Mouse (Mus musculus) embryo, embryonic 10.5 days (tissue): ENCODE measurements around the gene Gbp2b.
"Not testable (repeated sequence)": the region's sequence is repeated elsewhere in the genome, so short reads cannot be mapped to it uniquely, and the experiment has no call there.

ENCODE experiments used
- DNase-seq: peaks from one replicate; pipeline ENCODE4 v3.0.0-alpha.2; 2015; ENCODE audit warnings: low spot score

Gbp2b gene

DNA sequence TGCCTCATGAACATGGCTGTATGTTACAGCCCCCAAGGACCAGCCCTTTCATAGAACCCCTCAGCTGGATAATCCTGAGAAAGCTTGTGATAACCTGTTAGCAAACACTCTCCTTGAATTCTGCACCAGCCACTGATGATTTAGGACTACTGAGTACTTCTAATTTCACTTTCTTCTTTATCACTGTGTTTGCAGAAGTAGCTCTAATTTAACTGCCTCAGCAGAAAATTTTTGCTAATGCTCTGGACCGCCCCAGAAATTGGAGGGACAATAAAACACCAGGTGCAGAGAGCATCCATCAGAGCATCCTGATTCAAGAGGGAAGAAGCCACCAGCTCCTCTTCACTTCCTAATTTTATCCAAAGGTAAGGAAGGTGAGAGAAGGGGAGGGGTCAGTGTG is at the start of gene Gbp2b:
TSS of gene Gbp2b (plus strand) at position 301 of the 400 bp plus-strand sequence.
- no peak for DNase-seq

DNA sequence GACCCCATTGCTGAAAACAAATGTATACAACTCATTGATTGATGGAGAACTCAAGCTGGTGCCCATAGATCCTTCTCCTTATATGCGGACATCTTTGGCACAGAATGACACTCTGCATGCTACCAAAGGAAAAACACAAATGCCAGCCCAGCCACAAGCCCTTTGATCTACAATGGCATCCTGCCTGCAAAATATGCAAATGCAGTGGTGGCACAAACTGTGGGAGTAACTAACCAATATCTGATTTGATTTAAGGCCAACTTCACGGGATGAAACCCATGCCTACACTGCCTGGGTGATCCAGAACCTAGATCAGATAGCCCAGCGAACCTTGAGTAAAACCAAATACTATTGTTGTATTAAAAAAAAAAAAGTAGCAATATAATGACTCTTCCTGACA is 48.0 kb upstream of the Gbp2b start:
- DNase-seq: no peak

DNA sequence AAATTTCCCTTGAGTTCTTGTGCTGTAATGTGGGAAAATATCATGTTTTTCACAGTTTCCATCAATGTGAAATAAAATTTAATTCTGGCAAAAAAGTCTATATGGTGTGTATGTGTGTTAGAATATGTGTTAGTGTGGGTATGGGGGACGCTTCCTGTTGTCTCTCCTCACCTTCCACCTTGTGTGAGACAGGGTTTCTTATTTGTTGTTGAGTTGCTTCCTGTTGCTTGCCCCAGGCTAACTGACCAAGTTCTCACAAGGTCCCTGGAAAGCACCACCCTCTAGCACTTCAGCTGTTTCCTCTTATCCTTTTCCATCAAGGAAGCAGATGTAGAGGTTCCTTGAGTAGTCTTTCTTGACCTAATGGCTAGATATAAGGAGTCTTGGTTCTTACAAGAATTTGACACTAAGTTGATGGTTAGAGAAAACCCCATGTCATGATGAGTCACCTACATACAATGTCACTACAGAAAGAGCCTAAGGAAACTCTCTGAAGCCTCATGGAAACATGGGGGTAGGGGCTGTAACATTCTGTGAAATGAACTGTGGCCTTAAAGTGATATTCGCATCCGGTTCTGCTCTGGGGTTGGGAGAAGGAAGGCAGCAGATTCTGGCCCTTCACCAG is 44.5 kb upstream of the Gbp2b start:
- no peak for DNase-seq

DNA sequence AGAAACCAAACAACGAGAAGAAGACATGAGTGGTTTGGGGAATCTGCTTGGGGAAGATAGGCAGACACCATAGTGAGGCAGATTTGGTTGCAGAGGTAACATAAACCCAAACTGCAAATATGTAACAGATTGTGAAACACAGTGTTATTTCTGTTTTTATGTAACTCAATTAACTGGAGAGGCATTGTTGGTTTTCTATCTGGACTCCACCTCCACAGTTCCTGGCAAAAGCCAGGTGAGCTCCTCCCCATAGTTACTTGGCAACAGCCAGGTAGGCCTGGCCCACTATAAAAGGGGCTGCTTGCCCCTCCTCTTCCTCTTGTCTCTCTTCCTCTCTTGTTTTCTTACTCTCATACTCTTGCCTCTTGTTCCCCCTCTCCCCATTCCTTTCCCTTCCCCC is 40.0 kb upstream of the Gbp2b start:
- DNase-seq: no peak

DNA sequence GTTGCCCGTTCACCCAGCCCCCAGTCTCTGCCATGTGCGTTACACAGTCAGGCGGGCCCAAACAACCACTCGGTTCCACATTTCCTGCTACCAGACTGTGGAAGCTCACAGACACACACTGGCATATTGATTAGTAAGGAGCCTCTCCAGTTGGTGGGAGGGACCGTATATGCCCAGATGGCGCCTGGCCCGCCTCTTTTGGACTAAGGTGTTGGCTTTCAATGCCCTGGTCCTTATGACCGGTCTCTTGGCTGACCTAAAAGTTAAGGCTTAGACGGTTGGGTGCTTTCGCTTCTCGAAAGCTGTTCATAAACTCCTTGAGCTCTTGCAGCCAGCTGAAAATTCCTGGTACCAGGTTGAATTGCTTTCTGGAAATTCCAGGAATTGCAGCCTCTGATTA is 39.0 kb upstream of the Gbp2b start:
- no peak for DNase-seq

DNA sequence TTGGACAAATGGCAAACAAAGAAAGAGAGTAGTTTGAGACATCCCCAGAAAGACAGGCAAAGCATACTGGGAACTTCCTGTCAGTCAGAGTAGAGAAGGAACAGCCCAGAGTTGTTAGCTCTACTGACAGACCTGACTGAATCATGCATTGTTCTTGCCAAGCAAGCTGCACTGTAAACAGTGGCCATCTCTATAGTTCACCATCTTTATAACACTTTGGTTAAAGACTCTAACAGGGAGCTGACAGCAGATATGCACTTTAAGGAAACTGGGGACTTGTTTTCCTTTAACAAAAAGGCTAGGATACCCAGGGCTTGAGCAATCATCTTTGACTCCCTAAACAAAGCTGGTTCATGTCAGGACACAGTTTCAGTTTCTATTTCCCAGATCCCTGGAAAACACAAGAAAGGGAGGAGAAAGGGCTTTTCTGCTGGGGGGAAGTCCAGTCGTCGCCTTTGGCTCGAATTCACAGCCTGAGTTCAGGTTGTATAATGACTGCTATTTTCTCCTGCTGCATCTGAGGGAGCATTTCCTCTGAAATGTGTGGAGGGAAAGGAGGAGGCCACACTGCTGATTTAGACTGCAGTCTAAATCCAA is 34.9 kb upstream of the Gbp2b start, which contains the start of gene Gbp3:
TSS of gene Gbp3 (plus strand) at position 395 of the 597 bp plus-strand sequence.
- no peak for DNase-seq

DNA sequence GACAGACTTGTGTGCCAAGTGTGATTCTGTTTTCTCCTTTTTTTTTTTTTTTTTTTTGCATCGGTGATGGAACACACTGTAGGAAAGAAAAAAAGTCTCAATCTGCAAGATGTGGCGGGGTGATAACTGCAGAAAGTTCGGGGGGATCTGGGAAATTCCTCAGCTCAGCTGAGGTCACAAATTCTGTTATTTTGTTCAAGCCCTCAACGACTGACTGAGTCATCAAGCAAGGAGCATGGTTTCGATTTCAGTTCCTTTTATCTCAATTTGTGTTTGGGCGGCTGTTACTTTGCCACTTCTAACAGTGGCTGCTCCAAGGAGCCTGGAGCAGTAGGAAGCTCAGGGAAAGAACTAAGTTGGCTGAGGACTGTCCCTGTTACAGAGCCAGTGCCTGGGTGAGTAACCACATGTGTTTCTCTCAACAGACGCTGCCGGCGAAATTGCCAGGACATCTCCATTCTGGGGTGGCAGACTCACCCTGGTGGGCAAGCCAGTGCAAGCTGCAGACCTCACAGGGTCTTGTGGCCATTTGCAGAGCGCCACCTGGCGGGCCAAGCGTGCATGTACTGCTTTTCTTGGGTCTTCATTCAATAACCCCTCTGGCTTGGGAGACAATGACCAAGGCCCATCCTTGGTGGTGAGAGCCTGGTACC is 34.2 kb upstream of the Gbp2b start:
- DNase-seq: peak; percentile 92

DNA sequence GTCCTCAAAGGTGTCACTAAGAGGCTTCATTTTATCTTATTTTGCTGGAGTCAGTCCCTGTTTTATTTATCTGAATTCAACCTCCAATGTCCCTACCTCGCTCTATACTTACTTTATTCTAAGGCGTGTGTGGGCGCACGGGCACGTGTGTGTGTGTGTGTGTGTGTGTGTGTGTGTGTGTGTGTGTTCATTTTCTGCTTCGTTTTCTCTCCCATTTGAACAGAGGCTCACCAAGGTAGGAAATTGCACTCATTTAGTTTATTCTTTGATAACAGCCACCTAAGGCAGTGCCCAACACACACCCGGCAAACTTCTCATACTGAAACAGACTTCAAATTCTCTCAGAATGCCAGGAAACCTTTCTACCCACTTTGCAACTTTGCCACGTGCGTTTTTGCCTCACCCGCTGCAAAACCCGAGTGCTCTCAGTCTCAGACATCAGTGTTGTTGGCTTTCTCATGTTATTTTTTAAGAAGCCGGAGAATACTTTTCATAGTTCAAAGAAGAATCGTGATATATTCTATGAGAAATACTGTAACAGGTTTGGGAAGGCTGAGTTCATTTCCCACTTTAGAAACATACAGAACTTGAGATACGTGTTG is 33.5 kb upstream of the Gbp2b start:
- DNase-seq: no peak

DNA sequence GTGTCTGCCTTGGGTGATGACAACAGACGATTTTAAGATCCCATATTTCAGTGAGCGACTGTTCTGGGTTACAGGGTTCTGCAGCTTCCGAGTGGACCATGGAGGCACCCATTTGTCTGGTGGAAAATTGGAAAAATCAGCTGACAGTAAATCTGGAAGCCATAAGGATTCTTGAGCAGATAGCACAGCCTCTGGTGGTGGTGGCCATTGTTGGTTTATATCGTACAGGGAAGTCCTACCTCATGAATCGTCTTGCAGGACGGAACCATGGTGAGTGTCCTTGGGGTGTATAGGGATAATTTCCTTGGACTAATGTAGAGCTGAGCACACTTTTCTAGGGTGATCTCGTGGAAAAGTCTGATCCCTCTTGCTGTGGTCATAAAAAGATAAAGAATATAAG is 33.0 kb upstream of the Gbp2b start:
- no peak for DNase-seq

DNA sequence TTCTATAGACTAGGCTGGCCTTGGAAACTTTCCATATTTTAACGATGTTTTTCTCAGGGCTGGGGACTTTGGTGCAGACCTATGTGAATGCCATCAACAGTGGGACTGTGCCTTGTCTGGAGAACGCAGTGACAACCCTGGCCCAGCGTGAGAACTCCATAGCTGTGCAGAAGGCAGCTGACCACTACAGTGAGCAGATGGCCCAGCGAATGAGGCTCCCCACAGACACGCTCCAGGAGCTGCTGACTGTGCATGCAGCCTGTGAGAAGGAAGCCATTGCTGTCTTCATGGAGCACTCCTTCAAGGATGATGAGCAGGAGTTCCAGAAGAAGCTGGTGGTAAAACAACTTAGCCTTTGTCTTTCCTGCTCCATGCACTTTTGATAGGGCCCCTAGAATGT is 27.2 kb upstream of the Gbp2b start:
- DNase-seq: not testable (repeated sequence)

DNA sequence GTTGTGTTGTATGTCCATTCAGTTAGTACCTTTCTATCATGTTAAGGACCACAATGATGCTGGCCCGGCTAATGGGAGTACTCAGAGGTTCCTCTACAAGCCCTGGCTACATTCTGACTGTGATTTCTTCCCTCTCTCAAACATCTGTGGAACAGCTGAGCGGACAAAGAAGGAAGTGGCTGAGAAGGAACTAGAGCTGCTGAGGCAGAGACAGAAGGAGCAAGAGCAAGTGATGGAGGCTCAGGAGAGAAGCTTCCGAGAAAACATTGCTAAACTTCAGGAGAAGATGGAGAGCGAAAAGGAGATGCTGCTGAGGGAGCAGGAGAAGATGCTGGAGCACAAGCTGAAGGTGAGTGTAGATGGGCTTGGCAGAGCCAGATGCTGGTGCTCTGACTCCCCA is 23.9 kb upstream of the Gbp2b start:
- DNase-seq: no peak

DNA sequence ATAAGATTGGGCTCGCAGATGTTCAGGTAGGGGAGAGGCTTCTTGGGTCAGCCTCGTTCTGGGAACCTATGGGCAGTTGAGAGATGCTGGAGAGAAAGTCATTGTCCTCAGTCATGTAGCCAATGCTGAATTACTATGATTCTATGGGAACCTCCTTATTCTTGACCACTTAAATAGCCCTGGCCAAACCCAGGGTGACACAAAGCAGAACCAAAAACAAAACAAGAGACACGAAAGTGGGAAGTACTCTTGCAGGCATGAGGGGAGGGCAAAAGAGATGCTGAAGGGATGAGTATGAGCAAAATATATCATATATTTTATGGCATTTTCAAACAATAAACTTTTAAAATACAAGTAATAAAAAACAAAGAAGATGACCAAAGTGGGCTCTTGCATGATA is 17.5 kb upstream of the Gbp2b start:
- DNase-seq: no peak

DNA sequence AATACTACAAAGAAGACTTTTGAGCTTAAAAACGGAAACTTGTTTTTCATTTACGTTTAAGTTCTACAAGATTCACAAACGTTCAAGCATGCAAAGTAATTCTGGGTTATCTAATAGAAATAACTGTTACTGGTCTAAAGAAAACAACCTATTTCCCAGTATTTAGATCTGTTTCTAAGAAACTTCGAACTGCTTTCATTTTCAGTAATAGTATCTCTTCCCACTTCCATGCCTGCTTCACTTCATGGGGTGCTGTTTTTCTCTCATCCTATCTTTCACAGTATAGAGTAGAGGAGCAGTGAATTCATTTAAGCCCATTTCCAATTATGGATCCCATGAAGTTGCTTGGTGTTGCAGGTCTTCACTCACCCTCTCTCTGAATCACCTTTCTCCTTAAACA is 16.3 kb upstream of the Gbp2b start:
- DNase-seq: no peak

DNA sequence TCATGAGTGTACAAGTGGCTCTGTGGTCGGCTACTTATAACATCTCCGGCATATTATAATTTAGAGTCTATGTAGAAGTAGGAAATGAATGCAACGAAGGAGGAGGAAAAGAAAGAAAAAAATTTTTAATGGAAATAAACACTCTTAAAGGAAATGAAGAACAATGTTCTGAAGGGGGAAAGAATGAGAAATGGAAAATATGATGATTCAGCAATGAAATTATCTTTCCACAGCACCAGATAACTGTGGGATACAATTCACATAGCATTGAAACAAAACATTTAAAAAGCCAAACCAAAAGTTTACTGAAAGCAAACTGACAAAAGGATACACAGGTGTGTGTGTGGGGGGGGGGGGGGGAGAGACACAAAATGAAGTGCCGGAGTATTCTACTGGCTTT is 11.6 kb upstream of the Gbp2b start:
- no peak for DNase-seq

DNA sequence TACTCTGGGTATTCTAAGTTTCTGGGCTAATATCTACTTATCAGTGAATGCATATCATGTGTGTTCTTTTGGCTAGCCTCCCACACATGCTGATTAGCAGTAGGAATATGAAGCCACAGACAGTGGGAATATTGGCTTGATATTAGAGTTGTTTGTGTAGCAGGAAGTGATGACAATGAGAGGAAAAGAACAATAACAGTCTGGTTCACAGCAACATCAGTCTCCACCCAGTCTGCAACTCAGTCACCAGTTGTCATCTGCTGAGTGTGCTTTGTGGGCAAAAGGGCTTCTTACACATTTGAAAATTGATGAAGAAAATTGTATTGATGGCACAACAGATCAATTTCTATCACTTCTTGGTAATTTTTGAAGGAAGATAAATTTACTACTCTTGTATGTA is 7.3 kb upstream of the Gbp2b start:
- DNase-seq: no peak

DNA sequence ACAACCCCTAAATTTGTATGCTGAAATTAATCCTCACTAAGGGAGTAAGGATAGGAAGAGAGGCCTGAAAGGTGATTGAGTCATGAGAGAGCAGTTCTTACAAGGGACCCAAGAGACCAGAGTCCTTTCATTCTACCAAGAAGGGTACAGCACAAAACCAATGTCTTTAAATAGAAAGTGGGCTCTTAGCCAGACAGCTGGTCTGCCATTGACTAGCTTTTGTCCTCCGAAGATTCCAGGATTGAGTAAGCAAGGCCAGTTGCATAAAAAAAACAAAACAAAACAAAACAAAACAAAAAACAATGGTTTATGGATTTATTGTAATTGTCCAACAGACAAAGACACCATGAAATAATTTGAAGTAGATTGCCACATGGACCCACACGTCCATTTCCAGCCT is 5.8 kb upstream of the Gbp2b start:
- DNase-seq: no peak

DNA sequence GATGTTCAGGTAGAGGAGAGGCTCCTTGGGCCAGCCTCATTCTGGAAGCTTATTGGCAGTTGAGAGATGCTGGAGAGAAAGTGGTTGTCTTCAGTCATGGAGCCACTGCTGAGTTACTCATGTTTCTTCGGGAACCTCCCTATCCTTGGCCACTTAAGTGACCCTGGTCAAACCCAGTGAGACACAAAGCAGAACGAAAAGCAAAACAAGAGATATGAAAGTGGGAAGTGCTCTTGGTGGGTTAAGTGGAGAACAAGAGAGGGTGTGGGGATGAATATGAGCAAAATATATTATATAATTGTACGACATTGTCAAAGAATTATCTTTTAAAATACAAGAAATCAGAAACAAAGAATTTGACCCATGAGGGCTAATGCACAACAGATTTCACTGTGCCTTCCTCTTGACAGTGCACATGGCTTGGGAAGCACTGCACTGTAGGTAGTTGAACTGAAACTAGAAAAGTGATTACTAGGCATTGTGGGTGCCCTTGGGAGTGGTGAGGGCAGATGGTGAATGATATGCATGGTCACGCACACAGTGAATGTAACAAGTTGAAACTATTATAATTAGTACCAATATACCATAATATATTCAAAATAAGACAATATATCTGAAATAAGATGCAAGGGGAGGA is 4.1 kb upstream of the Gbp2b start:
- no peak for DNase-seq

DNA sequence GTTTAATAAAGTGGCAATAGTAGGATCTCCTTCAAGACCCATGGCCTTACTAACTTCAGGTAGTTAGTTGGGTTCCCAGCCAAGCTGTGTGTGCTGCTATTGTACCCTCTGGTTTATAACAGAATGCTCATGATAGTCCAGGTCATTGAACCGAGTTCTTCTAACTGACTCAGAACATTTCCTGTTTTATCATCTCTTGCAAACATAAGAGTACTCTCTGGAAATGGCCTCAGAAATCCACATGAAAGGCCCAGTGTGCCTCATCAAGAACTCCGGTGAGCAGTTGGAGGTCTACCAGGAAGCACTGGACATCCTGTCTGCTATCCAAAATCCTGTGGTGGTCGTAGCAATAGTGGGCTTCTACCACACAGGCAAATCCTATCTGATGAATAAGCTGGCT is 3.3 kb downstream of the Gbp2b start:
- no peak for DNase-seq

DNA sequence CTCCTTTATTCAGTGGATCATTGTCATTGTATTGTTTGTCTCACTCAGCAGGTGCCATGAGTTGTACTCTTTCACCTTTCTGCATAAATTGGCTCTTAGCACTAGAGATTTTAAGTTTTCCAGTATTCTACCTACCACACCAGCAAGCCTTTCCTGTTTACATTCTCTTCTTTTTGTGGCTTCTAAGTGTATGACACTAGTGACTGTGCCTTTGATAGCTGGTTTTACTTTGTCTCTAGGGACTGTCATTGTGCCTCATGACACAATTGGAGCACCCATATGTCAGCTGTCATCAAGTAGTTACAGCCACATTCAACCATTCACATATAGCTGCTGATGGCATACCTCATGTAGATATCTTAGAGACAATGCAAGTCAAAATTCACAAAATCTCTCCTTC is 7.0 kb downstream of the Gbp2b start:
- DNase-seq: no peak

DNA sequence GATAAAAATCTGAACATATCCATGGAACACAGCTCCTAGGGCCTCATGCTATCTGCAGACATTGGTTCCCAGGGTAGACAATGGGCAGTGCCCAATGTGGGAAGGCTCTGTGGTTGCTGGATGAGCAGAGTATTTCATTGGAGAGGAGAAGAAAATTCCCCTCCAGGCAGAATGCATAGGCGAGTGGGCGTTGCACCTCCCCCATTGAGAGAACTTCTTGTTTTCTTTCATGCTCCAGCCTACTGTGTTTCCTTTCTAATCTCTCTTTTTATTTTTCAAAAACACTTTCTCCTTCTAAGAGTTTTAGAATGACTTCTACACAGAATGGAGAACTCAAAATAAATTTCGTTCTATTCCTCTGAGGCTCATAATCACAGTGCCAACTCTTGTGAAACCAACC is 24.0 kb downstream of the Gbp2b start:
- no peak for DNase-seq

DNA sequence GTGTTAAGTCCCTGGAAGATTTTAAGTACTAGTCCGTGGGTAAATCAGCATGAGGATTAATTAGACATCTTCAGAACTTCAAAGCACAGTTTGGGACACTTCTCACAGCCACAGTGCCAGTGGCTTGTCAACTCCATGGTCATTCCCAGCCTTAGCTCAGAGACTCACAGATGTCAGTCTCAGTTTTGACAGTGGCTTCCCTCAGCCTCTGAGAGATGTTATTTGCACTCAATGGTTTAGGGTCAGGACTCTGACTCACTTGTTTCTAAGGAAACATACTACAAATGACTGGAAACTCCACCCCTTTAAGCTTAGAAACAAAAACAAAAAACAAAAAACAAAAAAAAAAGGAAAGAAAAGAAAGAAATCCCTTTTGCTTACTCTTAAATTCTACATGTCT is 25.0 kb downstream of the Gbp2b start:
- DNase-seq: no peak

DNA sequence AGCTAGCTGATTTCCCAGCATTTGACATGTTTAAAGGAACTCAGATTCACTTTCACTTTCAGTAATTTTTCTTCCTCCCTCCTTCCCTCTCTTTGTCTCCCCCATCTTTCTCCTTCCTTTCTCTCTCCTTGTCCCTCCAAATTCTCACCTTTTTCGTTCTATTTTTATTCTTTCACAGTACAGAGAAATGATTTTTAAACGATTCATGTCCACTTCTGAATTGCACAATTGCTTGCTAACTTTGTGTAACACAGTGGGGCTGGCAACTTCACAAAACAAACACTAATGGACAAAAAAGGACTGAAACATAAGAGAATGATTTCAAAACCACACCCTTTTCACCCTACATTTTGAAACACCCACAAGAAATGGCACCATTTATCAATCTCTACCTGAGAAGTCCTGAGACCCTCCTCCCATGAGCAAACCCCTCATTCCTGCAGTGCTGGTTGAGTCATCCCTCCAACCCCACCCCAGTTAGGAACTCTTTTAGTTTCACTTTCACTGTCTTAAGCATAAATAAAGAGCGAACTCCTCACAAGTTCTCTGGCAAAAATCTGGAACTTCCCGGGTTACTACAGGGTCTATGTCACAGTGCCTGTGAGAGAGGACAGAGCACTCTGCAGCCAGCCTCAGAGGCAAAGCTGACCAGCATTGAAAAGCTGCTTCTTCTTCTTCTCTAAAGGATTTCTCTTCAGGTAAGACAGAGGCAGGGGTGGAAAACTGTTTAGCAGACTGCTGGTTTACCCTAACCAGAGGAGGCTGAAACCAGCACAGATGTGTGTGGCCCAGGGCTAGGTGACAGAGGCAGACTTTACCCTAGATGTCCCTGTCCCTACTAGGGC is 25.7 kb downstream of the Gbp2b start, which contains the start of gene Gbp2:
TSS of gene Gbp2 (plus strand) at position 492 of the 845 bp plus-strand sequence.
- DNase-seq: no peak
